Mouse (Mus musculus): ENCODE results near the gene Camta1.

Gene Camta1

DNA sequence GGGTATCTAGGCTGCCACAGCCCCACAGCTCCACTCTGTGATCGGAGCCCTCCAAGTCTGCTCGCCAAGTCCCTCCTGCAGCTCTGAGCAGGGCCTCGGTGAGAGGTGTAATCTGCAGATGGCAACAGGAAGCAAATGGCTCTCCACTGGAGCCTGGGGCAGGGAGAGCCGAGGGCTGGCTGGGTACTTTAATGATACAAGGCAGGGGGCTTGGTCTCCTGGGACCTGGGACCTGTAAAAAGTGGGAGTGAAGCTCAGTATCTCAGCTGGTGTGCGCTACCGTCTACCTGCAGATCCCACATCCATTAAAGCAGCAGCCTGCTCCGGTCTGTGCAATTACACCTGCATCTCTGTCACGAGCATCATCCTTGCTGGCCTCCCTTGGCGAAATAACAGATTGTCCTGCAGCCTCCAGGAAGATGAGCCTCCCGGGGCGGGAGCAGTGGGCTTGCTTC is 555.3 kb downstream of the Camta1 start:
- DNase-seq, result no peak

DNA sequence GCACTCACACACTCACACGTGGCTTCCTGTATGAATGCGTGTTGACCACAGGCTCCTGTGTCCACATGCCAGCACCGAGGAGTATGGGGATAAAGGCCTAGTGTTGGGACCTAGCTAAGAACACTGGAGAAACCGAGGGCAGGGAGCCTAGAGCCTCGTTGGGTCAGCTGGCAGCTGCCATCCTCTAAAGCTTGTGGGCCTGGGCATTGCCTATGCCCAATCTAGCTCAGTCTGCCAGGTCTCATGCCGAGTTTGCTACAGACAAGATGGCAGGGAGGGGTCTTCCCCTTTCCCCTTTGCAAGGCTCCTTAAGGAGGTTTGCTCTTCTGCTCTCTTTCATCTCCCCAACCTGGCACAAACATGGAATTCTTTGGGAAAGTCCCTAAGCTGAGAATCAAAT is 555.9 kb downstream of the Camta1 start:
- DNase-seq, result no peak

DNA sequence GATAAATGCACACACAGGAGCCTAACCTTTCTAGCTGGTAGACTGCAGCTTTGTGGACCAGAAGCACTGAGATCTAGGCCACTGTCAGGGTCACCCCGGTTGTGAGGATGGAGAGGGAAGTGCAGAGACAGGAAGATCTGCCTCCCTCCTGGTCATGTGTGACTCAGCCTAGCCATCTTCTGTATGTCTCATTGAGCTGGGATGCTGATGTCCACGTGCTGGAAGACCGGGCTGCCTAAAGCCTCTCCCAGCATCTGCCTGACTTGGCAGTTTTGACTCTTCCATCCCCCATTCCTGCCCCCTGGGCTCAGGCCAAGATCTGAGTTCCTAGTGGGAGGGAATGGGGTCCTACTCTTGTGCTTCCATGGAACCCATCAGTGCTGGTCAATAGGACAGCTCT is 557.7 kb downstream of the Camta1 start:
- DNase-seq, result no peak

- DNase-seq, result no peak
Observed at GRCm38 (mm10) chr4:151303436-151303835, 558.2 kb downstream of the Camta1 start.

DNA sequence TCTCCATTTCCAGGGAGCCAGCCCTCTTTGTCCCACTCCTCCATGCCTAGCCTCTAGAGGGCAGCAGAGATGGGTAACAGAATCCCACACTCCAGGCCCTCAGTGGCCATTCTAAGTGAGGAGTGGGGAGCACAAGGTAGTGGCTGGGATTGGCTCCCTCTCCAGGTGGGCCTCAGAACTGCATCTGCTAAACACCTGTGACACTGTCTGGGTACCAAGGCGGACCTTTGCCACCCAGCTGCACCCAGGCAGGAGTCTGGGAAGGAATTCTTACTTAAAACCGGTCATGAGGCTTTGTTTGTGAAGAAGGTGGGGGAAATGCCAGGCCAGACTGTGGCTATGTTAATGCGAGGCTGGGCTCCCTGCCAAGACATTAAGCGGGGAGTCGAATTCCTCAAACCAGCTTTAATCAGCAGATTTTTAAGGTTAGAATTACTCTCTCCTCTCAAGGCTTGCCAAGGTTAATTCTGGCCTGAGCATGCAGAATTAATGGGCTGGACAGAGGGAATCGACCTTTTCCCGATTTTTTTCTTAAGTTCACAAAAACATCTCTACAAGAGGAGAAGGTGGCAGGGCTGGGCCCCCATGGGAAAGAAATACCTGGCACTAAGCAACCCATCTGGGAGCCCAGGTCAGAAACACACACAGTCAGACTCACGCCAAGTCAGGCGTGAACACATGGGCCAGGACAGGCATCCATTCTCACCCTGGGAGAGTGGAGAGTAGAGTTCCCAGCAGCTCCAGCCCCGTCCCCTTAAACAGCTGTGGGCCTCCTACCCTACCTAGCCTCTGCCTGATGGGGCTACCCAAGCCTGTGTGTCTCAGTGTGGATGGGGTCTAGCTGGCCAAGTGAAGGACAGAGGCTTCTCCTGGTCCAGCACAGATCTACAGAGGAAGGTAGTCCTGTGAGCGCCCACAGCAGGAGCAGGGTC is 559.2 kb downstream of the Camta1 start:
- peak; percentile 31 to 63 for DNase-seq

DNA sequence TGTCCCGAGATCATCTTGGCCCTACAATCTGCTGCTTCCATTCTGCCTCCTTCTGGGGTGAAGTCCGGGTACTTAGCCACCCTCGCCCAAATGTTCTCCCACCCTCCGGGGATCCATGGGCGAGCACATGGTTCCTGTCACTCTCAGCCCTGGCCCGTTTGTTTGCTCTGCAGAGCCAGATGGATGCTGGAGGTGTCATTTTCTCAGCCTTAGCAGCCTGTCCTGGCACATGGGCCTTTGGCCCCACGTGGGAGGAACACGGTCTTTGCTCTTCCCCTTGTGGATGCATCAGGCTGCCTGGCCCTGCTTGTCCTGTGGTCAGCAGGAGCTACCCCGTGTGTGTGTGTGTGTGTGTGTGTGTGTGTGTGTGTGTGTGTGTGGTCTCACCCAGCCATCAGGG is 560.3 kb downstream of the Camta1 start:
- no peak for DNase-seq

- no peak for DNase-seq
Observed at GRCm38 (mm10) chr4:151300706-151301105, 561.0 kb downstream of the Camta1 start.

GRCm38 (mm10) chr4:151295515-151296203 is 566.0 kb downstream of the Camta1 start:
- DNase-seq, result no peak

DNA sequence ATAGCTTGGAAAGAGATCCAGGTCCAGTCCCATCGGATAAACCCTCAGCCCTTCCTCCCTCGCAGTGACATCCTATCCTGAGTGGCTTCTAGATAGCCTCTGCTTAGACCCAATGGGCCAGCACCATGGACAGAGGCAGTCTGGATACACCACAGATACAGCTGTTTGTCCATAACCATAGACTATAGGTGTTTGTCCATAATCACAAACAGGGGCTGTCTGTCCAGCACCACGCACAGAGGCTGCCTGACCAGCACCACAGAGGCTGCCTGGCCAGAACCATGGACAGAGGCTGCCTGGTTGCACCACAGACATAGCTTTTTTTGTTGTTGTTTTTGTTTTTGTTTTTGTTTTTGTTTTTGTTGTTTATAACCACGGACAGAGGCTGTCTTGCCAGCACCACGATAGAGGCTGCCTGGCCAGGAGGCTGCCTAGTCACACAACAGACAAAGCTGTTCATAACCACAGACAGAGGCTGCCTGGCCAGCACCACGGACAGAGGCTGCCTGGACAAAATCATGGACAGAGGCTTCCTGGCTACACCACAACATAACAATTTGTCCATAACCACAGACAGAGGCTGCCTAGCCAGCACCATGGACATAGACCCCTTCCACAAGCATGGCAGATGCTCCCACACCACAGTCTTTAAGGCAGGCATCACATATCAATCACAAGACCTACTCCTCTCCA is 572.6 kb downstream of the Camta1 start:
- peak; percentile 32 to 42 for DNase-seq

DNA sequence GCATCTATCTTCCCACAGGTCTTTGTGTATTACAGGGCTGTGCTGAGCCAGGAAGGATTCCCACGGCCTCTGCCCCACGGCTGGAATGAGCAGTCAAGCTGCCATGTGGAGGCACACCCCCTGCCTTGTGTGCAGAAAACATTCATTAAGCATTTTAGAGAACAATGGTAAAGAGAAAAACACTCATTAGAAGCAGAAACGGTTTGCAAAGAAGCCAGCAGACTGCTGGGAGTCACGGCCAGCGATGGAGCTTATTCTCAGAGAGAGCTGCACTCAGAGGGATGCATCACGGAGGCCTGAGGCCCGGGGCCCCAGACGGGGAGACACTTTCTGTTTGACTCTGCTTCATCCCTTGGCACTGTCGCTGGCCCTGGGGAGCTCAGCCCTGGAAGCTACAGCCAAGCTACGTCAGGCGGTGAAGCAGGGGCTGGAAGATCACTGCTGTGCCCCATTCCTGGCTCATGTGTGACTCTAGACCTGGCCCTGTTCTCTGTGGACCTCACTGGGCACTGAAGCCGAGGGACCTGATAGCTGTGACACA is 575.7 kb downstream of the Camta1 start:
- no peak for DNase-seq

- no peak for DNase-seq
Observed at GRCm38 (mm10) chr4:151285432-151285831, 576.2 kb downstream of the Camta1 start.

DNA sequence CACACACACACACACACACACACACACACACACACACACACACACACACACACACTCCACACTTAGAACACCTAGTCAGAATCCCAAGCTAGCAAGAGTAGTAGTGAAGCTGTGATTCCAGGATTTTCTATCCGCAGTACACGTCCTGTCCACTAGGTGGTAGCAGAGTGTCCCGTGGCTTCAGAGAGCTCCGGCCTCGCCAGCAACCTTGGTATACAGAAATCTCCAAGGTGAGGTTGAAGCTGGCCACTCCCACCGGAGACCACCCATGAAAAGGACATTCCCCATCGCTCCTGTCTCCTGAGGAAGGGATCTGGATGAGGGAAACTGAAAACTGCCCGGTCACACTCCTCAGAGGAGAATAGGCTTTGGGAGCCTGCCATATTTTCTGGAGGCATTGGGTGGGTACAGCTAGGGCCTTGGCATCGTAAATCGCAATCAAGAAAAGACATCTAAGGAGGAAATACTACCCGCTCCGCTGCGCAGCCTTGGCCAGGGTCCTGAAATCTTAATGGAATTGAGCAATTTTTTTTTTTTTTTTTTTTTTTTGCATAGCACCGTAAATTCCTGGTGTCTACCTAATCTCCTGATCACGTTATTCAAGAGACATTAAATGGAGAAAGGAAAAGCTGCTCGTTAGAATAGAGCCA is 578.5 kb downstream of the Camta1 start:
- DNase-seq, result peak in 1 of 2 experiments; percentile 54

GRCm38 (mm10) chr4:151282103-151282502 is 579.6 kb downstream of the Camta1 start:
- no peak for DNase-seq

DNA sequence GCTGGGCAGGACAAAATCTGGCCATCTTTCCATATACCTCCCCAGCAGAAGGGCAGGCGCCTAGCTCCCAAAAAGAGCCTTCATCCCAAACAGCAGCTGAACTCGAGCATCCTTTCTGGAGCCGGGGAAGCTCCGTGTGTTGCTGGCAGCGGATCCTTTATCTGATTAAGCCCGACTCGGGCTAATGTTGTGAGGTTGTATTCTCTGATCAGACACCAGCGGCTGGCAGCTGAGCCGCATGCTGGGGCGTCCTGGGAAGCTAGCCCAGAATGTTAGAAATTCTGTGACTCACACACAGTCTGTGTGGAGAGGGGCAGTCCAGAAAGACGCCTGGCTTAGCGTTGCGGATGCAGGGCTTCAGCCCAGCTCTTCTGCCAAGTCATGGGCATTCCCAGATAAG is 586.4 kb downstream of the Camta1 start:
- DNase-seq, result no peak

- no peak for DNase-seq
Observed at GRCm38 (mm10) chr4:151263786-151264414, 597.8 kb downstream of the Camta1 start.

- no peak for DNase-seq
Observed at GRCm38 (mm10) chr4:151263052-151263451, 598.6 kb downstream of the Camta1 start.

DNA sequence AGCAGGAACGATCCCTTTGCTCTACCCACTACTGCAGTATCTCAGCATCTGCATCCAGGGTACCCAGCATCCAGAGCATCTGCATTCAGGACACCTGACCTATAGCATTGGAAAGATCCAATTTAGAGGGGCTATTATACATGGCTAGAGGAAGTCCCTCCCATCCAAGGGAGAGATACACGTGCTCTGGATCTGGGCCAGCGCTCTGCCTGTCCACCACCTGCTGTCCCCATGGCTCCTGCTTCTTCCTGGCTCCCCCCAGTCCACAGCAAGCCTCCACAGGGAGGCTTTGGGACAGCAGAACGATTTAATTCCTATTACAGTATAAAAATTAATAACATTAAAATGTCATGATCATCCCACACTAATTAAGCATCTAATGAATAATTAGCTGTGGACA is 605.1 kb downstream of the Camta1 start:
- DNase-seq, result no peak

DNA sequence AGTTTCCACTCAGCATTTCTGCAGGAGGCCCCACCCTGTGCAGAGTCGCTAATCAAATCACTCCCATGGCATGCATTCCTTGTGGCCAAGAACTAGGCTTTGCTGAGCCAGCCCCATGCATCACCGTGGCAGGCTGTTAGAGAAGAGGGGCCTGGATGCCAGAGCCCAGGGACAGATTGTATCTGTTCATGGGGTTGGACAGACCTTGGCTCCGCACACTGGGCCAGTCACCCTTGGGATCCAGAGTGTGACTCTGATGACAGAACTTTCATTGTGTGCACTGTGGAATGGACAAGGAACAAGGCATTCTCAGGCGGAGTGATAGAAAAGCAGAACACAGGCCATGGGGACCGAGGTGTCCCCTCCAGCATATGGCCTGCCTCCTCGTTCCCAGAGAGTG is 610.9 kb downstream of the Camta1 start:
- DNase-seq, result no peak

GRCm38 (mm10) chr4:151245068-151245797 is 616.4 kb downstream of the Camta1 start:
- DNase-seq, result no peak

- no peak for DNase-seq
Observed at GRCm38 (mm10) chr4:151243445-151243844, 618.2 kb downstream of the Camta1 start.

DNA sequence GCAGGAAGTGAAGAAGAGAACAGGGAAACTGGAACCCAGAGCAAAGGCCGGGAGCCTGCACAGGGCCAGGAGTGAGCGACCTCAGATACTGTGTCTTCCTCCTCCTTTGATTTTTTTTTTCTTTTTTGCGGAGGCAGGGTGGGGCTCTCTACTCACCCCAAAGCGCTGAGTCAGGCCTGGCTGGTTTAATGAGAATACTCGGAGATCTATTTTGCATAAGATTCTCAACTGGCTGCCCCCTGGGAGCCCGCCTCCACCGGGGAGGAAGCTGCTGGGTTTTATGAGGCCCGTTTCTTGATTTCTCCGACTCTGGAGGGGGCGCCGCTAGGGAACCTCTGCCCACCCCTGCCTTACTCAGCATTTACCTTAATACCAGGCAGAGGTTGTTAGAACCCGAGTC is 618.9 kb downstream of the Camta1 start:
- DNase-seq, result no peak
